Mouse (Mus musculus): ENCODE data around the gene Lxn.

GRCm38 (mm10) chr3:67512807-67513206 lies 49.1 kb upstream of the Lxn start:
- no peak for TF ChIP-seq POLR2A (IDR thresholded peaks at IDR 0.05; ENCODE audit: borderline replicate concordance, control insufficient read depth, low read depth, low read length)
- peak; percentile 42 for TF ChIP-seq CTCF (IDR thresholded peaks at IDR 0.05; ENCODE audit: control insufficient read depth, insufficient read depth, low read length)

Measured in bone marrow, adult 2 months (tissue).